Mouse (Mus musculus) kidney, embryonic 16.5 days (tissue): ENCODE measurements around the gene Pold3. TPM values are rescaled to one million over a fixed set of nuclear protein-coding genes. Genes with fewer than 3 reads are reported as not detected.

Experiments
- ATAC-seq: fragments of 200-750 bp; cut with Nextera tagmentation; 2 replicates; pipeline ENCODE4 v1.8.0; 2017; ENCODE audit warnings: moderate TSS enrichment; ENCODE audit not compliant: low FRiP score, low TSS enrichment
- H3K27ac ChIP-seq: fragments of 300-500 bp; sonication (generic); 2 replicates; pipeline ENCODE4 v1.5.1; 2014; ENCODE audit warnings: low read length
- H3K27me3 ChIP-seq: fragments of 300-500 bp; sonication (generic); 2 replicates; pipeline ENCODE4 v1.6.1; 2014; ENCODE audit warnings: low read length, control low read depth, mixed read lengths; ENCODE audit not compliant: insufficient read depth
- H3K36me3 ChIP-seq: fragments of 300-500 bp; sonication (generic); 2 replicates; pipeline ENCODE4 v1.6.1; 2014; ENCODE audit warnings: low read length, control low read depth, mixed read lengths; ENCODE audit not compliant: insufficient read depth
- H3K4me1 ChIP-seq: fragments of 300-500 bp; sonication (generic); 2 replicates; pipeline ENCODE4 v1.6.1; 2014; ENCODE audit warnings: low read length, control low read depth, mixed read lengths; ENCODE audit not compliant: insufficient read depth
- H3K4me2 ChIP-seq: fragments of 300-500 bp; sonication (generic); replicated peaks from 2 replicates; pipeline ENCODE4 v1.6.1; 2014; ENCODE audit warnings: low read depth, low read length
- H3K4me3 ChIP-seq: fragments of 300-500 bp; sonication (generic); 2 replicates; pipeline ENCODE4 v1.5.1; 2014; ENCODE audit warnings: mild to moderate bottlenecking, low read length
- H3K9ac ChIP-seq: fragments of 300-500 bp; sonication (generic); replicated peaks from 2 replicates; pipeline ENCODE4 v1.6.1; 2014; ENCODE audit warnings: low read length
- H3K9me3 ChIP-seq: fragments of 300-500 bp; sonication (generic); 2 replicates; pipeline ENCODE4 v1.6.1; 2016; ENCODE audit warnings: low read length, control low read depth
- WGBS: fragments of 180-500 bp; shearing (Covaris S2); extraction: QIAGEN DNeasy Blood & Tissue Kit; methylation state at CpG from one replicate; pipeline ENCODE4 v1.1.7; 2014; 5-methylcytosine and 5-hydroxymethylcytosine counted together
- polyA plus RNA-seq: library from polyadenylated mRNA; unstranded; fragments of >200 nt; fragmentation: Nextera tagmentation; extraction: Ambion mirVana; gene quantifications from 2 replicates; pipeline ENCODE4 v1.2.1, GENCODE M21; 2015

Pold3 gene
- polyA plus RNA-seq, result 63.9 and 64.6 TPM in 2 replicates

DNA sequence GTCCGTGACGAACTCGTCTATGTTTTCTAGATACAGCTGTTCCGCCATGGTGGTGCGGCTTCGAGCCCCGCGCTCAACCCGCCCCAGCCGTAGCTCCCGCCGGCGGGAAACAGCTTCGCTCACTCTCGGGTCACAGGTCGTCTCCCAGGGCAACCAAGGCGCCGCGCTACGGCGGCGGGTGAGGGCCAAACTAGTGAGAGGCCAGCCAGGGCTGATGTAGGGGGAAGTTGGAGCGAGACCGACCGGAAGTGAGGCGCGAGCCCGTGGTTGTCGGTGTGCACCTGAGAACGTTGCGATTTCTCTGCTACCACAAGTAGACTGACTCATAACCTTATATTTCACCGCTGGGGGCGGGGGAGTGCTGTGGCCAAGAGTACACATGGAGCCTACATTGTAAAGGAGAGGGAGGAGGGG, at the start of gene Pold3:
Gene Pold3, minus strand, starts transcription at position 190 of the 414 bp plus-strand sequence.
- Histone ChIP-seq H3K27ac (peak within 1 kb of the TSS; percentile 91), H3K9ac (peak within 1 kb of the TSS; percentile 87), H3K4me3 (peak within 1 kb of the TSS; percentile 78), H3K9me3 (no peaks in the 10 kb centered on the region), H3K27me3 (no peaks in the 10 kb centered on the region), H3K36me3 (peaks cover 12% of the 10 kb centered on the region; the same call in 1 of the 2 replicates), H3K4me2 (peak within 1 kb of the TSS; percentile 78), H3K4me1 (peaks cover 16% of the 10 kb centered on the region)
- ATAC-seq, result peak; percentile 94
- under 1% methylated on average over 33 of the region's 33 CpGs for WGBS

DNA sequence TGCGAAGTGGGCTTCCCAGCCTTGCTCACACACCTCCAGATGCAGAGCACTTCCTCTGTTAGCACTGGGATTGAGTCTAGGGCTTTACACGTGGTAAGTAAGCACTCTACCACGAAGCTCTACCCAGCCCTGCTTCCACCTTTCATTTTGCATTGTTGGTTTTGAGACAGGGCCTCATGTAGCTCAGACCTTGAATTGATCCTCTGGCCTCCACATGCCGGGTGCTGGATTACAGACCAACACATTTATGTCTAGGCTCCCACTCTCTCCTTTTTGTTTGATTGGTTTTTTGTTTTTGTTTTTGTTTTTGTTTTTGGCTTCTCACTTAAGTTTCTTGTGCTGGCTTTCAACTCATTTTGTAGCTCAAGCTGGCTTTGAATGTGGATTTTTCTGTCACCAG, 49.4 kb upstream of the Pold3 start:
- no peaks in the 10 kb centered on the region for H3K9me3 ChIP-seq
- H3K4me1 ChIP-seq, result no peaks in the 10 kb centered on the region
- no peak overlapping the region for H3K9ac ChIP-seq
- H3K4me3 ChIP-seq, result no peak overlapping the region
- no peaks in the 10 kb centered on the region for H3K27me3 ChIP-seq
- no peak overlapping the region for H3K27ac ChIP-seq
- no peak for ATAC-seq
- no peak overlapping the region for H3K4me2 ChIP-seq
- H3K36me3 ChIP-seq, result no peaks in the 10 kb centered on the region
- WGBS, result 66% methylated on average over 4 of the region's 4 CpGs

DNA sequence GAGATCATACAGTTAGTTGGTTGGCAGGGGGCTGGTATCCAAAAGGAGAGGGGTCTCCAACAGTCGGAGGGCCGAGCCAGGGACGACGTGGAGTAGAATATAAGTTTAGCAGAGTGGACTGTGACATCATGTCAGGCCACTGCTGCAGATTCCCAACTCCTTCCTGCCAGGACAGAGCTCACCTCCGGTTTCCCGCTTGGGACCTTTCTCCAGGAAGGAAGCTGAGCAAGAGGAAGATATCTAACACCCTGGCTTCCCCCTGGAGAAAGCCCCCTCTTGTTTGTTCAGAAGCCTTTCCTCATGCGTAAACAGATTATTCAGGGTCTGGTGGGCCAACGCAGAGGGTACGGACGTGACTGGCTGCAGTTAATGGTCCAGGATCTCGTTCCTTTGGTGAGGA, 47.3 kb upstream of the Pold3 start:
- Histone ChIP-seq H3K4me3 (no peak overlapping the region), H3K4me2 (no peak overlapping the region), H3K36me3 (no peaks in the 10 kb centered on the region), H3K27me3 (no peaks in the 10 kb centered on the region), H3K9ac (no peak overlapping the region), H3K27ac (0 out of 2 replicates have a peak overlapping the region, but pooled peaks have one; percentile 21), H3K9me3 (no peaks in the 10 kb centered on the region), H3K4me1 (0 out of 2 replicates have a peak, but pooled peaks cover 4% of the 10 kb centered on the region)
- ATAC-seq, result no peak
- WGBS, result 59% methylated on average over 11 of the region's 11 CpGs

DNA sequence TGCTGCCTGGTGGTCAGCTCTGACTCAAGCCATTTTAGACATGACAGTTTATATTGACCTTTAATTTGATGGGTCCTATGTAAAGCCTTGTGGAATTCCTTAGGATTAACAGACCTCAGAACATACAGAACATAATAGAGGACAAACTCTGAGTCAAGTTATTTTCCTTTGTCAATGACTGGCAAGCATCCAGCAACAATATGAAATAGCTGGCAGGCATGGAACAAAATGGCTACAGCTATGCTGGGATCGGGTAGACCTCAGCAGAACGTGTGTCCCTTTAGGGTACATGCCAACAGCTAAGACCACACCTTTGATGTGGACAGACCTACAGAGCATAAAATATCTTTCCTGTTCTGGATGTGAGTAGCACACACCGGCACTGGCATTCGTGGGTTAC, 42.1 kb upstream of the Pold3 start:
- no peak for ATAC-seq
- H3K36me3 ChIP-seq, result 0 out of 2 replicates have a peak, but pooled peaks cover 3% of the 10 kb centered on the region
- H3K4me2 ChIP-seq, result no peak overlapping the region
- peaks cover 11% of the 10 kb centered on the region for H3K4me1 ChIP-seq
- H3K9ac ChIP-seq, result no peak overlapping the region
- no peaks in the 10 kb centered on the region for H3K27me3 ChIP-seq
- WGBS, result 63% methylated on average over 4 of the region's 4 CpGs
- H3K9me3 ChIP-seq, result no peaks in the 10 kb centered on the region
- H3K27ac ChIP-seq, result no peak overlapping the region
- no peak overlapping the region for H3K4me3 ChIP-seq

- 63% methylated on average over 7 of the region's 7 CpGs for WGBS
- H3K36me3 ChIP-seq, result 0 out of 2 replicates have a peak, but pooled peaks cover 3% of the 10 kb centered on the region
- peak overlapping the region; percentile 97 for H3K9ac ChIP-seq
- H3K27ac ChIP-seq, result peak overlapping the region; percentile 99
- peak overlapping the region; percentile 88 for H3K4me3 ChIP-seq
- ATAC-seq, result no peak
- H3K4me2 ChIP-seq, result peak overlapping the region; percentile 90
- no peaks in the 10 kb centered on the region for H3K9me3 ChIP-seq
- H3K4me1 ChIP-seq, result peaks cover 15% of the 10 kb centered on the region
- H3K27me3 ChIP-seq, result no peaks in the 10 kb centered on the region
Observed at GRCm38 (mm10) chr7:100160006-100160405, 38.6 kb upstream of the Pold3 start.

GRCm38 (mm10) chr7:100159105-100159841, 37.9 kb upstream of the Pold3 start, which contains the start of gene Lipt2:
Lipt2 (plus strand) TSS chr7:100159277.
- 0 out of 2 replicates have a peak, but pooled peaks cover 3% of the 10 kb centered on the region for H3K36me3 ChIP-seq
- H3K27ac ChIP-seq, result peak within 1 kb of the TSS; percentile 99
- H3K27me3 ChIP-seq, result no peaks in the 10 kb centered on the region
- peak; percentile 98 for ATAC-seq
- H3K9ac ChIP-seq, result peak within 1 kb of the TSS; percentile 97
- WGBS, result under 1% methylated on average over 78 of the region's 78 CpGs
- peak within 1 kb of the TSS; percentile 88 for H3K4me3 ChIP-seq
- H3K4me1 ChIP-seq, result peaks cover 15% of the 10 kb centered on the region
- H3K4me2 ChIP-seq, result peak within 1 kb of the TSS; percentile 90
- H3K9me3 ChIP-seq, result no peaks in the 10 kb centered on the region

- ATAC-seq, result no peak
- Histone ChIP-seq H3K36me3 (0 out of 2 replicates have a peak, but pooled peaks cover 3% of the 10 kb centered on the region), H3K4me2 (no peak overlapping the region), H3K9ac (no peak overlapping the region), H3K4me3 (no peak overlapping the region), H3K4me1 (peaks cover 11% of the 10 kb centered on the region), H3K27ac (no peak overlapping the region), H3K9me3 (no peaks in the 10 kb centered on the region), H3K27me3 (no peaks in the 10 kb centered on the region)
- WGBS, result 80% methylated on average over 4 of the region's 4 CpGs
Observed at GRCm38 (mm10) chr7:100157669-100158068, 36.3 kb upstream of the Pold3 start.

DNA sequence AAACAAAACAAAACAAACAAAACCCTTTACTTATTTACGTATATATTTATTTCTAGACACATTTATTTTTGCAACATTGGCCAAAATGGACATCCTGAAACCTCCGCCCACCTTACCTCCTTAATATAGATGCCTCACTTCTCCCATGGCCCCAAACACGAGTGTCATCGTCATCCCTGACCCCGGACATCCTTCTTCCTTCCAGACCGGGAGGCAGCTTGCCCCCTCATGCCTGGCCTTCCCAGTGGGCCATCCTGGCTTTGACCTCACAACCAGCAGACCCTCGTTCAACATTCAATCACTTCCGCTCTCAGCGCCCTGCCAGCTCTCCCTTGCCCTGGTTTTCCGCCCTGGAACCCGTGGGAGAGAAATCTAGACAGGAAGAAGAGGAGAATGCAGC, 29.3 kb upstream of the Pold3 start:
- Histone ChIP-seq H3K27ac (no peak overlapping the region), H3K36me3 (no peaks in the 10 kb centered on the region), H3K4me1 (peaks cover 7% of the 10 kb centered on the region; the same call in 1 of the 2 replicates), H3K4me2 (no peak overlapping the region), H3K27me3 (no peaks in the 10 kb centered on the region), H3K9me3 (no peaks in the 10 kb centered on the region), H3K9ac (no peak overlapping the region), H3K4me3 (no peak overlapping the region)
- no peak for ATAC-seq
- 63% methylated on average over 11 of the region's 11 CpGs for WGBS

DNA sequence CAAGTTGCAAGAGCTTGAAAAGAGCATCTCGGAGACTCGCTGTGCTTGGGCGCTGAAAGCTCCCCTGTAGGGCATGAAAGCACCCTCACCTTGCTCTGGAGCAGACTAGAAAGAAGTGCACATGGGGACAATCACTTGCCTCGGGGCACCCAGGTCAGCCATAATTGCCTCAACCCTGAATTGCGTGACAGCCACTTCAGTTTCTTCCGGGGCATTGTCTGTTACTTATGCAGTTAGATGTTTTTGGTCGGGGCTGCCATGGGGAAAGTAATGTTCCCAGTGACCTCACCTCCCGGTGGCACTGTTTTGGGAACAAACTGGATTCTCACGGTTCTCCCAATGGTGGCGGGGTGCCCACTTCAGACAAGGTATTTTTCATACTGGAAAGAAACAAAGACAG, 28.7 kb upstream of the Pold3 start:
- no peak overlapping the region for H3K27ac ChIP-seq
- H3K4me3 ChIP-seq, result no peak overlapping the region
- no peaks in the 10 kb centered on the region for H3K36me3 ChIP-seq
- ATAC-seq, result no peak
- no peaks in the 10 kb centered on the region for H3K9me3 ChIP-seq
- 48% methylated on average over 10 of the region's 10 CpGs for WGBS
- H3K27me3 ChIP-seq, result no peaks in the 10 kb centered on the region
- H3K4me1 ChIP-seq, result peaks cover 3% of the 10 kb centered on the region; the same call in 1 of the 2 replicates
- H3K9ac ChIP-seq, result no peak overlapping the region
- H3K4me2 ChIP-seq, result no peak overlapping the region

DNA sequence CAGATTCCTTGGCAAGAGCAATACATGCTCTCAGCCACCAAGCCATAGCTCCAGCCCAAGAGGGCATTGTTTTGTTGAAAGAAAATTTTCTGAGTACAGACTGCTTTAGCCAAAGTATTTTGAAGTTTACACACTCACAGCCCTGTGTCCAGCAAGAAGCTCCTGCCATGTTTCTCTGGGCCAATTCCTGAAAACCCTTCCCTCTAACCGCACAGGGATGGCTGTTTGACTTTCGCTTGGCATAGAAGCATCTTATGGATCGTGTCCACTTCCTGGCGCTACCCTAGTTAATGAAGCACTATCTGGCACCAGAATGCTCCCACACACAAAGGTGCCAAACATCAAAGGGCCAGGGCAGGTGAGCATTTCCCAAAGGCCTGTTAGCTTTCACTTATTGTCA, 27.2 kb upstream of the Pold3 start:
- Histone ChIP-seq H3K27me3 (no peaks in the 10 kb centered on the region), H3K36me3 (no peaks in the 10 kb centered on the region), H3K4me3 (no peak overlapping the region), H3K9ac (no peak overlapping the region), H3K27ac (peak overlapping the region; percentile 6; the same call in 1 of the 2 replicates), H3K9me3 (no peaks in the 10 kb centered on the region), H3K4me1 (peaks cover 3% of the 10 kb centered on the region; the same call in 1 of the 2 replicates), H3K4me2 (no peak overlapping the region)
- 67% methylated on average over 4 of the region's 4 CpGs for WGBS
- ATAC-seq, result no peak
